Mouse (Mus musculus): Measurements from ENCODE around the gene Zfp746.

DNA sequence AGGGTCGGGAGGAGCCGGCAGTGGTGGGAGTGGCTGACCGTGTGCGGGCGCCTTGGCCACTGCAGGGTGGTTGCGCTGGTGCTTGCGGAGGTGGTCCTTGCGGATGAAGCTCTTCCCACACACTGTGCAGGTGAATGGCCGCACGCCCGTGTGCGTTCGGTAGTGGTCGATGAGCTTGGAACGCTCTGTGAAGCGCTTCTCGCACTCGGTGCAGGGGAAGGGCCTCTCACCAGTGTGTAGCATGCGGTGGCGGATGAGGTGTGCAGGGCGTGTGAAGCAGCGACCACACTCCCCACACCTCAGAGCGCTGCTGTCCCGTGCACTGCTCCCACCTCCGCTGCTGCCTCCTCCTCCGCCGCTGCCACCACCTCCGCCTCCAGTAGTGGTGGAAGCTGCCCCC, 22.5 kb downstream of the Zfp746 start:
- no peak for TF ChIP-seq POLR2A (IDR thresholded peaks at IDR 0.05; ENCODE audit: control insufficient read depth, low read depth, low read length)
- TF ChIP-seq CTCF (IDR thresholded peaks at IDR 0.05; ENCODE audit: control insufficient read depth, insufficient read depth, insufficient replicate concordance, low read depth, low read length), result no peak
